Mouse (Mus musculus) hindbrain, embryonic 11.5 days (tissue): ENCODE measurements around the gene Coil. TPM values are rescaled to one million over a fixed set of nuclear protein-coding genes. Genes with fewer than 3 reads are reported as not detected.
"Not testable (repeated sequence)": the region's sequence is repeated elsewhere in the genome, so short reads cannot be mapped to it uniquely, and the experiment has no call there.

Source experiments
- ATAC-seq: fragments of 200-750 bp; cut with Nextera tagmentation; 2 replicates; pipeline ENCODE4 v1.8.0; 2017; ENCODE audit warnings: mild to moderate bottlenecking, moderate TSS enrichment, moderate library complexity; ENCODE audit not compliant: low FRiP score
- DNase-seq: peaks from one replicate; pipeline ENCODE4 v3.0.0-alpha.2; 2015; ENCODE audit warnings: low spot score
- H3K27ac ChIP-seq: fragments of 300-500 bp; sonication (generic); 2 replicates; pipeline ENCODE4 v1.5.1; 2014; ENCODE audit warnings: mild to moderate bottlenecking, low read depth, low read length
- H3K27me3 ChIP-seq: fragments of 300-500 bp; sonication (generic); 2 replicates; pipeline ENCODE4 v1.6.1; 2014; ENCODE audit warnings: mild to moderate bottlenecking, low read length, moderate library complexity, mixed read lengths; ENCODE audit not compliant: control insufficient read depth, insufficient read depth
- H3K36me3 ChIP-seq: fragments of 300-500 bp; sonication (generic); 2 replicates; pipeline ENCODE4 v1.6.1; 2014; ENCODE audit warnings: mild to moderate bottlenecking, low read length, moderate library complexity, mixed read lengths; ENCODE audit not compliant: control insufficient read depth, insufficient read depth
- H3K4me1 ChIP-seq: fragments of 300-500 bp; sonication (generic); replicated peaks from 2 replicates; pipeline ENCODE4 v1.6.1; 2014; ENCODE audit warnings: low read length, mixed read lengths; ENCODE audit not compliant: control insufficient read depth, insufficient read depth
- H3K4me2 ChIP-seq: fragments of 300-500 bp; sonication (generic); replicated peaks from 2 replicates; pipeline ENCODE4 v1.6.1; 2014; ENCODE audit warnings: mild to moderate bottlenecking, low read depth, low read length
- H3K4me3 ChIP-seq: fragments of 300-500 bp; sonication (generic); 2 replicates; pipeline ENCODE4 v1.5.1; 2014; ENCODE audit warnings: low read depth, low read length
- H3K9ac ChIP-seq: fragments of 300-500 bp; sonication (generic); 2 replicates; pipeline ENCODE4 v1.6.1; 2014; ENCODE audit warnings: low read depth, low read length
- H3K9me3 ChIP-seq: fragments of 300-500 bp; sonication (generic); 2 replicates; pipeline ENCODE4 v1.6.1; 2016; ENCODE audit warnings: low read length; ENCODE audit not compliant: control insufficient read depth
- WGBS: fragments of 180-500 bp; shearing (Covaris S2); extraction: QIAGEN DNeasy Blood & Tissue Kit; methylation state at CpG from one replicate; pipeline ENCODE4 v1.1.7; 2014; 5-methylcytosine and 5-hydroxymethylcytosine counted together
- polyA plus RNA-seq: library from polyadenylated mRNA; unstranded; fragments of >200 nt; fragmentation: Nextera tagmentation; extraction: Ambion mirVana; gene quantifications from 2 replicates; pipeline ENCODE4 v1.2.1, GENCODE M21; 2014

Coil gene
- polyA plus RNA-seq, 1 experiment from 2014 or later: 18.8 TPM

DNA sequence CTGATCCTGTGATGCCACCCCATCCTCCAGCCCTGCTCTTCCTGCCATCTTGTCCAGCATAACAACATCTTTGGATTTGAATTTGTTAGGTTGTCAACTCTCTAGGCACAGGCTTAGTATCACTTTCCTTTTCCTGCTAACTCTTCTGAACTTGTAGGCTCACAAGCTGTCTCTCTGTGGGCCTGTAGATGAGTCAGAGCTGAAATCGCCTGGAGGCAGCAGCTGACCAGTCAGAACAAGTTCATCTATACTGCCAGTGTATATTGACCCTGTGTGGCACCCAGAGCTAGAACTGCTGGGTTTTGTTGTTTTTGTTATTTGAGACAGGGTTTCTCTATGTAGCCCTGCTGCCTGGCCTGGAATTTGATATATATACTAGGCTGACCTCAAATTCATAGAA, 61.1 kb downstream of the Coil start:
- no peak for DNase-seq
- Histone ChIP-seq H3K9ac (no peak overlapping the region), H3K36me3 (no peaks in the 10 kb centered on the region), H3K9me3 (no peaks in the 10 kb centered on the region), H3K4me1 (no peaks in the 10 kb centered on the region), H3K27ac (no peak overlapping the region), H3K4me3 (no peak overlapping the region), H3K4me2 (no peak overlapping the region), H3K27me3 (no peaks in the 10 kb centered on the region)
- 53% methylated on average over 1 of the region's 1 CpGs for WGBS
- ATAC-seq: no peak

DNA sequence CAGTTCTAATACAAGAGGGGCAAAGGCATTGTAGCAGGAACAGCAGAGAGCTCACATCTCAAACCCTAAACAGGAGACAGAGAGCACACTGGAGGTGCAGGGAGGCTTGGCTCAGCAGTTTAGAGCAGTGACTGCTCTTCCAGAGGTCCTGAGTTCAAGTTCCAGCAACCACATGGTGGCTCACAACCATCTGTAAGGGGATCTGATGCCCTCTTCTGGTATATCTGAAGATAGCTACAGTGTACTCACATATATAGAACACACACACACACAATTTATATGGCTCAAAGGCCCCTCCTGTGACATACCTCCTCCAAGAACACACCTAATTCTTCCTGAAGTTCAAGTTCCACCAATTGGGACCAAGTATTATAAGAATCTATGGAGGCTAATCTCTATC, 64.5 kb downstream of the Coil start:
- DNase-seq: no peak
- H3K4me3 ChIP-seq: no peak overlapping the region
- no peaks in the 10 kb centered on the region for H3K9me3 ChIP-seq
- no peaks in the 10 kb centered on the region for H3K4me1 ChIP-seq
- H3K36me3 ChIP-seq: no peaks in the 10 kb centered on the region
- H3K9ac ChIP-seq: no peak overlapping the region
- no peak overlapping the region for H3K27ac ChIP-seq
- no peak for ATAC-seq
- H3K27me3 ChIP-seq: no peaks in the 10 kb centered on the region
- no peak overlapping the region for H3K4me2 ChIP-seq

DNA sequence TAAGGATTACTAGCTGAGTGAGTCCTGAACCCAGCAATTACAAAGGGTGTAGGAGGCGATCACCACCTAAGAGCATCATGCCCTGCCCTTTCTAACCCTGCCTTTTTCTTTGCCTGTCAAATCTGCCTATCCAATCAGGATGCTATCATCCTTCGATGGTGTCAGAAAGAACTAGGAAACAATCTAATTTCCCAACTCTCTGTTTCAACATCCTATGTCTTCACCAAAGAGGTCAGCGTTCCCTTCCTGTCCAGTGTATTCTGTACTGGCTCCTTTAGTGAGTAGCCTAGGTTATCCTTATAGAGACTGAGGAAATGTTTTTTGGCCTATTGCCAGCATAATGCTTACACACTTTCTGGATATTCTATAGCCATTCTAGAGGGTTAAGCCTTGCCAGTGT, 65.5 kb downstream of the Coil start:
- Histone ChIP-seq H3K4me2 (no peak overlapping the region), H3K27me3 (no peaks in the 10 kb centered on the region), H3K36me3 (no peaks in the 10 kb centered on the region; the same call in 1 of the 2 replicates), H3K9ac (no peak overlapping the region), H3K9me3 (no peaks in the 10 kb centered on the region), H3K27ac (no peak overlapping the region), H3K4me3 (no peak overlapping the region), H3K4me1 (no peaks in the 10 kb centered on the region)
- no peak for DNase-seq
- ATAC-seq: no peak
- WGBS: 81% methylated on average over 3 of the region's 3 CpGs

DNA sequence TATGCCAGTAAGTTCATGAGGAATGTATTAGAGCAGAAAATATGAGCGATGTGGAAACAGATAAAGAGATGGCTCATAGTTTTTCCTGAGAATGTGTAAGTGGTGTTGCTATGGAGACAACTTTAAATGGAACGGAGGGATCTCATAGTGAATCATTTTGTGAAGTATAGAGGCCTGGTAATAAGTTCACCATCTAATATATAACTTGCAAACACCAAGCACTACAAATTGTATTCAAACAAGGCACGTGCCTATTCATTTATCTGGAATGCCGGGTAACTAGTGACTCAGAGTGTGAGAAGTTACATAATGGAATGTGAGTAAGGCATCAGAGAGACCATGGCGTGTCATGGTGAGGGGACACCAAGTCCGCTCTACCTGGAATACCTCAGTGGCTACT, 68.4 kb downstream of the Coil start:
- ATAC-seq (no peak), DNase-seq (no peak)
- Histone ChIP-seq H3K36me3 (no peaks in the 10 kb centered on the region; the same call in 1 of the 2 replicates), H3K4me2 (no peak overlapping the region), H3K4me1 (no peaks in the 10 kb centered on the region), H3K27ac (no peak overlapping the region), H3K9ac (no peak overlapping the region), H3K4me3 (no peak overlapping the region), H3K27me3 (no peaks in the 10 kb centered on the region), H3K9me3 (no peaks in the 10 kb centered on the region)
- WGBS: 95% methylated on average over 6 of the region's 6 CpGs

DNA sequence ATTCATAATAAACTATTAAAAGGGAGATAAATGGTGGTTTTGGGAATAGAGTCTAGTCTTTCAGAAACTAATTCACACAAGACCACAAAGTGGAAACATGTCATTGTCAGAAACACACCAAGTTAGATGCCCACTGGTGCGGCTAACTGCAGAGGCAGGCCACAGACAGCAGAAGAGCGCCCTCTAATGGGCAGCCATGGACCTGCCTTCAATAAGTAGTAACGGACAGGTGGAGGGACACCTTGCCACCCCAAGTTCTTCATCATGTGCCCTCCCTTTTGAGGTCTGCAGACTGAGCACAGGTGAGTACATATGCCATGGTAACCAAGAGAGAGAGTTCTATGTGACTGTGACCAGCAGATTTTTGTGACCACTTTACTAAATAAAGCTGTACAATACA, 69.3 kb downstream of the Coil start:
- Histone ChIP-seq H3K4me1 (no peaks in the 10 kb centered on the region), H3K27ac (no peak overlapping the region), H3K36me3 (peaks cover 1% of the 10 kb centered on the region), H3K4me2 (no peak overlapping the region), H3K9ac (no peak overlapping the region), H3K9me3 (no peaks in the 10 kb centered on the region), H3K27me3 (no peaks in the 10 kb centered on the region), H3K4me3 (no peak overlapping the region)
- WGBS: 52% methylated on average over 3 of the region's 3 CpGs
- DNase-seq (peak; percentile 62), ATAC-seq (no peak)

DNA sequence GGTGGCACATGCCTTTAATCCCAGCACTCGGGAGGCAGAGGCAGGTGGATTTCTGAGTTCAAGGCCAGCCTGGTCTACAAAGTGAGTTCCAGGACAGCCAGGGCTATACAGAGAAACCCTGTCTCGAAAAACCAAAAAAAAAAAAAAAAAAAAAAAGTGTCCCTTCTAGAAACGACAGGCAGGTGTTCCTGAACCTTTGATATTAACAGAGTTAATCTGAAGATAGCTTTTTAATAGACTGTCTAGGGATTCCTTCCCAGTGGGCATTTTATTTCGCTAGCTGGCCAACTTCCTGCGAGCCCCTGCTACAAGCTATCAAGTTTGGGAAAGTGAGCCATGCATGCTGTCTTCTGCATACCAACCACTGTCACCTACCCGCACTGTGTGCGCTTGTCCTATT, 71.0 kb downstream of the Coil start:
- not testable (repeated sequence) for H3K4me3 ChIP-seq, H3K4me1 ChIP-seq, DNase-seq, H3K9me3 ChIP-seq, H3K36me3 ChIP-seq, H3K27ac ChIP-seq, H3K27me3 ChIP-seq, ATAC-seq, H3K4me2 ChIP-seq, H3K9ac ChIP-seq
- 92% methylated on average over 6 of the region's 7 CpGs for WGBS

Other genes with a start within 250 kb of the Coil start
- 14.0 and 14.2 TPM in 2 replicates for gene Akap1, start 105.7 kb upstream of the Coil start, polyA plus RNA-seq
- 59.4 and 61.8 TPM in 2 replicates for gene Scpep1, start 14.8 kb upstream of the Coil start, polyA plus RNA-seq
- gene Elobl, start 3.3 kb upstream of the Coil start, polyA plus RNA-seq: not detected in 2 replicates
- gene Trim25, start 29.1 kb downstream of the Coil start, polyA plus RNA-seq: 3.6 and 3.8 TPM in 2 replicates
- 4.1 and 5.2 TPM in 2 replicates for gene Dgke, start 96.6 kb downstream of the Coil start, polyA plus RNA-seq
- gene Gm525, start 103.6 kb downstream of the Coil start, polyA plus RNA-seq: not detected in 2 replicates